Mouse (Mus musculus): ENCODE data around the gene 1700025G04Rik.

DNA sequence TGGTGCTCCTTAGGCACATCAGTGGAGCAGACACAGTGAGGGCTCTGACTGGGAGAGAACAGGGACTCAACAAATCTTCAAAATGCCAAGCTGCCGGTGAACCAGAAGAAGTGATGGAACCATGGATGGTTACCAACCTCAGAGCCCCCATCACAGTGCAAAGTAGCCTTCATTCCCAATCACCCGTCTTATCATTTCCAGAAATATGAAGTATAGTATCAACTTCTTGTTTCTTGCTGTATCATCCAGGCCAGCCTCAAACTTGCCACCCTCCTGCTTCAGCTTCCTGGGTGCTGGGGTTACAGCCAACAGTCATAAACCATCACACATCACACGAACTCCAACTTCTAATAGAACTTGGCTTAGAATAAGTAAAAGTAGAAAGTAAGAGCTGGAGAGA is 73.3 kb downstream of the 1700025G04Rik start:
- no peak for TF ChIP-seq CTCF (IDR thresholded peaks at IDR 0.05)
- TF ChIP-seq EP300 (IDR thresholded peaks at IDR 0.05), result no peak

All from lung, postnatal 0 days (tissue).